Mouse (Mus musculus) embryonic facial prominence, embryonic 13.5 days (tissue): ENCODE measurements at regions not wholly inside any gene's neighbourhood (a gene's known extent, or its start where the extent isn't known, plus 50 kb on each side); places are given as distances from the start of the nearest gene placed in this dataset.

Experiments
- ATAC-seq: fragments of 200-750 bp; cut with Nextera tagmentation; 2 replicates; pipeline ENCODE4 v1.8.0; 2017; ENCODE audit warnings: low read depth; ENCODE audit not compliant: insufficient number of reproducible peaks, insufficient read depth, low FRiP score, low TSS enrichment
- H3K27ac ChIP-seq: fragments of 300-500 bp; sonication (generic); 2 replicates; pipeline ENCODE4 v1.5.1; 2015; ENCODE audit warnings: moderate library complexity, mild to moderate bottlenecking, inconsistent platforms
- H3K27me3 ChIP-seq: fragments of 300-500 bp; sonication (generic); 2 replicates; pipeline ENCODE4 v1.6.1; 2015; ENCODE audit warnings: mild to moderate bottlenecking, inconsistent platforms
- H3K36me3 ChIP-seq: fragments of 300-500 bp; sonication (generic); 2 replicates; pipeline ENCODE4 v1.6.1; 2015; ENCODE audit warnings: mild to moderate bottlenecking, inconsistent platforms
- H3K4me1 ChIP-seq: fragments of 300-500 bp; sonication (generic); 2 replicates; pipeline ENCODE4 v1.6.1; 2015; ENCODE audit warnings: inconsistent platforms
- H3K4me2 ChIP-seq: fragments of 300-500 bp; sonication (generic); 2 replicates; pipeline ENCODE4 v1.6.1; 2015; ENCODE audit warnings: moderate library complexity, mild to moderate bottlenecking, inconsistent platforms
- H3K4me3 ChIP-seq: fragments of 300-500 bp; sonication (generic); 2 replicates; pipeline ENCODE4 v1.5.1; 2015; ENCODE audit warnings: mild to moderate bottlenecking, inconsistent platforms
- H3K9ac ChIP-seq: fragments of 300-500 bp; sonication (generic); 2 replicates; pipeline ENCODE4 v1.6.1; 2015; ENCODE audit warnings: mild to moderate bottlenecking, inconsistent platforms
- H3K9me3 ChIP-seq: fragments of 300-500 bp; sonication (generic); 2 replicates; pipeline ENCODE4 v1.6.1; 2016; ENCODE audit warnings: inconsistent platforms
- WGBS: fragments of 180-500 bp; shearing (Covaris S2); methylation state at CpG from one replicate; pipeline ENCODE4 v1.1.7; 2015; ENCODE audit warnings: mixed read lengths; 5-methylcytosine and 5-hydroxymethylcytosine counted together

- H3K4me3 ChIP-seq: no peak overlapping the region
- WGBS: 79% methylated on average over 3 of the region's 3 CpGs
- no peak overlapping the region for H3K9ac ChIP-seq
- no peaks in the 10 kb centered on the region for H3K36me3 ChIP-seq
- no peaks in the 10 kb centered on the region for H3K27me3 ChIP-seq
- no peaks in the 10 kb centered on the region for H3K4me1 ChIP-seq
- no peak for ATAC-seq
- H3K9me3 ChIP-seq: no peaks in the 10 kb centered on the region
- H3K4me2 ChIP-seq: no peak overlapping the region
- H3K27ac ChIP-seq: no peak overlapping the region
Observed at GRCm38 (mm10) chr15:64564703-64565102, 252.8 kb upstream of the Gm21798 start.

- H3K27ac ChIP-seq: no peak overlapping the region
Observed at GRCm38 (mm10) chr15:64576891-64577535, 240.5 kb upstream of the Gm21798 start.

GRCm38 (mm10) chr15:64578991-64579390, 238.5 kb upstream of the Gm21798 start:
- no peaks in the 10 kb centered on the region for H3K27me3 ChIP-seq
- no peak overlapping the region for H3K4me3 ChIP-seq
- H3K4me1 ChIP-seq: peaks cover 17% of the 10 kb centered on the region
- H3K9ac ChIP-seq: no peak overlapping the region
- 16% methylated on average over 4 of the region's 4 CpGs for WGBS
- no peaks in the 10 kb centered on the region for H3K36me3 ChIP-seq
- H3K9me3 ChIP-seq: no peaks in the 10 kb centered on the region
- ATAC-seq: peak; percentile 77; the same call in 1 of the 2 replicates
- no peak overlapping the region for H3K4me2 ChIP-seq
- H3K27ac ChIP-seq: peak overlapping the region; percentile 41

More at GRCm38 (mm10) chr15:64576891-64577535, 240.5 kb upstream of the Gm21798 start:
- Histone ChIP-seq H3K9me3 (no peaks in the 10 kb centered on the region), H3K27me3 (no peaks in the 10 kb centered on the region), H3K36me3 (no peaks in the 10 kb centered on the region), H3K4me3 (no peak overlapping the region), H3K9ac (no peak overlapping the region), H3K4me2 (no peak overlapping the region), H3K4me1 (peaks cover 17% of the 10 kb centered on the region)
- 93% methylated on average over 1 of the region's 1 CpGs for WGBS
- no peak for ATAC-seq

- no peak overlapping the region for H3K27ac ChIP-seq
- peaks cover 17% of the 10 kb centered on the region for H3K4me1 ChIP-seq
- H3K4me2 ChIP-seq: no peak overlapping the region
- no peaks in the 10 kb centered on the region for H3K36me3 ChIP-seq
- H3K9ac ChIP-seq: no peak overlapping the region
- H3K27me3 ChIP-seq: no peaks in the 10 kb centered on the region
- 89% methylated on average over 1 of the region's 1 CpGs for WGBS
- no peak for ATAC-seq
- H3K4me3 ChIP-seq: no peak overlapping the region
- no peaks in the 10 kb centered on the region for H3K9me3 ChIP-seq
Observed at GRCm38 (mm10) chr15:64580481-64580880, 237.0 kb upstream of the Gm21798 start.

DNA sequence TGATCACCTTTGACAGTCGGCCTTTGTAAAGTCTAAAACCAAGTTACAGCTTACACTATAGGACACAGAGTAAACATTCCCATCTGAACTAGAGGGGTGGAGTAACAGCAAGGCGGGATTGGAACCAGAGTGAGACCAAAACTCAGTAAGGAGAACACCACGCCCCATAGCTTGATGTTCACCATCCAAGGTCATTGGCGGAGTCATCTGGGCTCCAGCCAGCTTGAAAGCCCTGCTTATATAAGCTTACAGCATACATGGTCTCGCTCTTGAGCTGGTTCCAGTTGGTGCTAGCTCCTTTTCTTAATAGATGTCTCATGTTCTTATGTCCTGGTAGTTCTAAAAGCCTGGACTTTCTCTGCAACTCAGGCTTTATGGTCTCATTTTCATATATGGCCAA, 236.4 kb upstream of the Gm21798 start:
- WGBS: 90% methylated on average over 5 of the region's 5 CpGs
- ATAC-seq: no peak
- Histone ChIP-seq H3K9me3 (0 out of 2 replicates have a peak, but pooled peaks cover 3% of the 10 kb centered on the region), H3K27ac (no peak overlapping the region), H3K36me3 (no peaks in the 10 kb centered on the region), H3K27me3 (no peaks in the 10 kb centered on the region), H3K4me3 (no peak overlapping the region), H3K4me2 (no peak overlapping the region), H3K4me1 (peaks cover 17% of the 10 kb centered on the region), H3K9ac (no peak overlapping the region)

DNA sequence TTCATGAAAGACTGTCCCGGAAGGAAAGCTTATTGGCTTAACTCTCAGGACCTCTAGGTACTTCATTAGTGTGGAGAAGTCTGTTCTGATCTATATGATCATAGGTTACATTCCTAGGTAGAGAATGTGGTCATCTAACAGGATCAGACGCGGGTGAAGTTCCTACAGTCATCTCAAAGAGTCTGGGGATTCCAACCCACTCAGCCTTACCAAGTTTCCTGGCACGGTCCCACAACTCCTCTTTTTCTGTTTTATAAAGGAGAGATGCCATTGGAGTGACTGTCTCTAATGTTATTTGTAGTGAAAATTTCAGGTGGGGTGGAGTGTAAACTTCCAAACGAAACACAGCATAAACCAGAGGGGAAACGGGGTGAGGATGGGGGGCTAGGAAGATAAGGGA, 233.4 kb upstream of the Gm21798 start:
- no peak overlapping the region for H3K9ac ChIP-seq
- no peak overlapping the region for H3K4me3 ChIP-seq
- no peak overlapping the region for H3K27ac ChIP-seq
- peaks cover 10% of the 10 kb centered on the region for H3K4me1 ChIP-seq
- 0 out of 2 replicates have a peak, but pooled peaks cover 3% of the 10 kb centered on the region for H3K9me3 ChIP-seq
- no peak for ATAC-seq
- H3K4me2 ChIP-seq: no peak overlapping the region
- no peaks in the 10 kb centered on the region for H3K27me3 ChIP-seq
- H3K36me3 ChIP-seq: no peaks in the 10 kb centered on the region
- 87% methylated on average over 6 of the region's 6 CpGs for WGBS

- no peak overlapping the region for H3K4me3 ChIP-seq
- no peaks in the 10 kb centered on the region for H3K4me1 ChIP-seq
- H3K9ac ChIP-seq: no peak overlapping the region
- H3K27me3 ChIP-seq: no peaks in the 10 kb centered on the region
- 0 out of 2 replicates have a peak, but pooled peaks cover 3% of the 10 kb centered on the region for H3K9me3 ChIP-seq
- WGBS: 90% methylated on average over 3 of the region's 3 CpGs
- no peak overlapping the region for H3K27ac ChIP-seq
- ATAC-seq: no peak
- no peaks in the 10 kb centered on the region for H3K36me3 ChIP-seq
- H3K4me2 ChIP-seq: no peak overlapping the region
Observed at GRCm38 (mm10) chr15:64586776-64587175, 230.7 kb upstream of the Gm21798 start.

DNA sequence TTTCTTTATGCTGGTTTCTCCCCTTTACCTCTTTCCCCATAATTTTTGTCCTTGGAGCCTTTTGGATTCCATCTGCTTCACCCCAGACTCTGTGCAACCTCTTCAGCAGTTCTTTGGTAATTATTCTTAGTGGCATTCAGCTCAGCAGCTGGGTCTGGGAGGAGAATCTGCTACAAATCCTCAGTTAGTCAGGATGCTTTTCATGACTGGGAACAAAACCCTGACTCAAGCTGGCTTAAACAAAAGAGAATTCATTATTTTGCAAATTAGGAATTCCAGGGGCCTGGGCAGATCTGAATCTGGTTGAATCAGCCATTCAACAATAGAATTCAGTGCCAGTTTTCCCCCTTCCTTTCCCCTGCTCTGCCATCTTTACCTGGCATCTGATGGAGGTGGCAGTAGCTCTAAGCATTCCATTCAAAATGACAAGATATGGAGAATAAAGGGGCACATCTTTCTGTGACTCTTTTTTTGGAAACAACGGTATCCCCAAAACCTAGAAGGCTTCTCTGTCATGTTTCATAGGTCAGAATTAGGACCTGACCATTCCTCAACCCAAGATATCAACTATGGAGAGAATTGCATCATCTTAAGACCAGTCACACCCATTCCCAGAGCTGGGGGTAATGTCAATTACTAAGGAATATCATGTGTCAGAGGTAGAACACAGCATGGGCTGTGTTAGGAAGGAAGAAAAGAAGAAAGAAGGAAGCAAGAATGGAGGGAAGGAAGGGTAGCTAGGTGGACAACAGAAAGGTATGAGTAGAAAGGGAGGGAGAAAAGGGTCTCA, 227.2 kb upstream of the Gm21798 start:
- H3K9ac ChIP-seq: no peak overlapping the region
- H3K27ac ChIP-seq: no peak overlapping the region
- H3K4me2 ChIP-seq: no peak overlapping the region
- WGBS: 75% methylated on average over 1 of the region's 1 CpGs
- H3K4me1 ChIP-seq: no peaks in the 10 kb centered on the region
- no peak for ATAC-seq
- 0 out of 2 replicates have a peak, but pooled peaks cover 3% of the 10 kb centered on the region for H3K9me3 ChIP-seq
- H3K36me3 ChIP-seq: no peaks in the 10 kb centered on the region
- H3K4me3 ChIP-seq: no peak overlapping the region
- H3K27me3 ChIP-seq: no peaks in the 10 kb centered on the region

DNA sequence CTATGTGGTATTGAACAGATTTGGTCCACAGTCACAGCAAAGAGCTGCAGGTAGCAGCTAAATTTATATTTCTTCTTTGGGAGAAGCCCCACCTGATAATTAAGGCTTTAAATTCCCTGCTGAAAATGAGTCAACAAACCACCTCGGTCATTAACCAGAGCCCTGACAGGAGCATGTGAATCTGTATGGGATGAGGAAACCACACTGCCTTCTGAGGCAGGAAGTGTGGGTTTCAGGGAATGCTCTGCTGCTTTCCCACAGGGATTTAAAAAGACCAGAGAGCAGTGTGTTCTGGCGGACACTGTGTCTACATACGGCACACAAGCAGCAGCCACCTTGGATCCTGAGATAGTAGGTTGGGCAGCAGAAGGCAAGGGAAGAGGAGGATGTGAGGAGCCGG, 204.0 kb upstream of the Gm21798 start:
- no peak overlapping the region for H3K4me3 ChIP-seq
- H3K4me1 ChIP-seq: peaks cover 8% of the 10 kb centered on the region
- no peaks in the 10 kb centered on the region for H3K9me3 ChIP-seq
- H3K27me3 ChIP-seq: no peaks in the 10 kb centered on the region
- ATAC-seq: no peak
- no peak overlapping the region for H3K9ac ChIP-seq
- 31% methylated on average over 4 of the region's 4 CpGs for WGBS
- peak overlapping the region; percentile 48; the same call in 1 of the 2 replicates for H3K27ac ChIP-seq
- H3K36me3 ChIP-seq: no peaks in the 10 kb centered on the region
- peak overlapping the region; percentile 24 for H3K4me2 ChIP-seq

DNA sequence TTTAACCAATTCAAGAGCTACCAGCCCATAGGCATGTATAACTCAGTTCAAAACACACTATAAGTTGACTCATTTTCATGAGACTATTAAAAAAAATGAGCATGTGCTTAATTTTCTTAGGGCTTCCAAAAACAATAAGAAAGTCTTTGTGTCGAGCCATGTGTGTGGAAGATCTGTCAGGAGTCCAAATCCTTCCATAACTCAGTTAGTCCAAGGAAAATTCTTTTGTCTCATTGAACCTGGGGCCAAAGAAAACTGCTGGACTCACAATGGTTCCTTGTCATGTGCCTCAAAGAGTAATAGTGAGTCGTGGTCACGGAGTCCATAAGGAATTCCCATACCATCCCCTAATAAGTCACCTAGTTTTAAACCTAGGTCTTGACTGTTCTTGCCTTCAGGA, 199.0 kb upstream of the Gm21798 start:
- Histone ChIP-seq H3K4me3 (no peak overlapping the region), H3K27ac (no peak overlapping the region), H3K27me3 (no peaks in the 10 kb centered on the region), H3K4me2 (no peak overlapping the region), H3K4me1 (peaks cover 8% of the 10 kb centered on the region), H3K9ac (no peak overlapping the region), H3K9me3 (no peaks in the 10 kb centered on the region), H3K36me3 (no peaks in the 10 kb centered on the region)
- 73% methylated on average over 3 of the region's 3 CpGs for WGBS
- ATAC-seq: no peak

DNA sequence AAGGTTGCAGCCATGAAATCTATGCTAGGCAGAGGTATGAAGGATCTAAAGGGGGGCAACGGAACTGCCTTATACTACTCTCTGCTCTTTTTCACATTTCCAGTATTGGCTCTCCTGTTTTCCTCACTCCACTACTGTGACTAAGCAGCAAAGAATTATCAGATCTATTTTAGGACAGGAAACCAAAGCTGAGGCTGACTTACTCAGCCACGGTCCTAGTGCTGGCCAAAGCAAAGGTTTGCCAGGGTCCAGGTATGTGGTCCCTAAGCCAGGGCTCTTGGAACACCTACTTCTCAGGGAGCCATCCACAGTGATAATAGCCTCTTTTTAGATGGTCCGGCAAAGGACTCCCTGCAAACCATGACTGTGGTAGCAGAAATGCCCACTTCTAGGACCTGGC, 195.6 kb upstream of the Gm21798 start:
- WGBS: 82% methylated on average over 3 of the region's 3 CpGs
- no peaks in the 10 kb centered on the region for H3K9me3 ChIP-seq
- H3K4me1 ChIP-seq: no peaks in the 10 kb centered on the region
- H3K4me3 ChIP-seq: no peak overlapping the region
- no peaks in the 10 kb centered on the region for H3K27me3 ChIP-seq
- H3K36me3 ChIP-seq: no peaks in the 10 kb centered on the region
- H3K9ac ChIP-seq: no peak overlapping the region
- no peak for ATAC-seq
- no peak overlapping the region for H3K27ac ChIP-seq
- H3K4me2 ChIP-seq: no peak overlapping the region

DNA sequence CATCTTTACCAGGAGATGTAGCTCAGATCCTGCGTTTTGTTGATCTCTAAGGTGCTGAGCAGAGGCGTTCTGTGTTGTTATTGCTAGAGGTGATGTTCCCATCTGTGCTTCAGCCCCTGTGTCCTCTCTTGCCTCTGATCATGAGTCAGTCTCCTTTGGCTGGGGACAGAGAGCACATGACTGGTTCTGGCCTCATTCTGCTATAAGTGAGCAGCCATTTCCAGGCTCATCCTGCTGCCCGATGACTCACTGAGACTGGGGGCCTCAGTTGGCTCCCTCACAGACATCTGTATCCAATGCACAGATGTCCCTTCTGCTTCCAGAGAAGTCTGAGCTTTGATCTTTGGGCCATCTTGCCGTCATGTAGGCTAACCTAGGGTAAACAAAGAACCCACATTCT, 194.9 kb upstream of the Gm21798 start:
- Histone ChIP-seq H3K9ac (no peak overlapping the region), H3K4me2 (no peak overlapping the region), H3K36me3 (no peaks in the 10 kb centered on the region), H3K4me1 (0 out of 2 replicates have a peak, but pooled peaks cover 5% of the 10 kb centered on the region), H3K4me3 (no peak overlapping the region), H3K9me3 (no peaks in the 10 kb centered on the region), H3K27ac (no peak overlapping the region), H3K27me3 (no peaks in the 10 kb centered on the region)
- WGBS: 76% methylated on average over 4 of the region's 4 CpGs
- no peak for ATAC-seq
